8 mouse cellular contexts compared by ENCODE assay signal in genomic region chr9:50776162-50776760, GRCm38 (mm10). TPM values are rescaled to one million over a fixed set of nuclear protein-coding genes. Genes with fewer than 3 reads are reported as not detected.
DNase-seq lines count a peak whose midpoint lies in the region; ATAC-seq and TF ChIP-seq lines count a peak whose summit lies in the region.

No protein-coding gene starts in this region.

- no peak for DNase-seq in kidney, postnatal 4 days
- no peak for DNase-seq in right cerebral cortex, postnatal 14 days
- DNase-seq in cerebellum, adult 9-11 months, result no peak
- no peak for DNase-seq in gastrocnemius, postnatal 14 days

- peaks cover 44% of the 10 kb centered on the region for H3K36me3 ChIP-seq in kidney, embryonic 15.5 days
- peaks cover 11% of the 10 kb centered on the region for H3K36me3 ChIP-seq in hindbrain, embryonic 16.5 days (ENCODE audit: control insufficient read depth, insufficient read depth, low read length)
- peaks cover 14% of the 10 kb centered on the region for H3K36me3 ChIP-seq in midbrain, embryonic 16.5 days (ENCODE audit: control insufficient read depth, insufficient read depth, low read length)

- H3K27me3 ChIP-seq in kidney, embryonic 15.5 days, result no peaks in the 10 kb centered on the region
- no peaks in the 10 kb centered on the region for H3K27me3 ChIP-seq in hindbrain, embryonic 16.5 days (replicated peaks; ENCODE audit: control insufficient read depth, insufficient read depth, low read length)
- no peaks in the 10 kb centered on the region for H3K27me3 ChIP-seq in midbrain, embryonic 16.5 days (ENCODE audit: control insufficient read depth, insufficient read depth, low read depth, low read length)

- intact Hi-C loops in gastrocnemius, postnatal 14 days (cut with DNase I; ENCODE audit: low total_unique reads), result no loop called here

- no peak for ATAC-seq in kidney, embryonic 15.5 days (replicated peaks; ENCODE audit: low FRiP score)
- no peak for ATAC-seq in hindbrain, embryonic 16.5 days
- ATAC-seq in midbrain, embryonic 16.5 days, result no peak

- peaks cover 19% of the 10 kb centered on the region for H3K4me1 ChIP-seq in kidney, embryonic 15.5 days
- H3K4me1 ChIP-seq in cortical plate, adult 2 months (ENCODE audit: control insufficient read depth, insufficient read depth, low read length), result peaks cover 3% of the 10 kb centered on the region; the same call in 1 of the 2 replicates
- peaks cover 15% of the 10 kb centered on the region for H3K4me1 ChIP-seq in hindbrain, embryonic 16.5 days (ENCODE audit: control insufficient read depth, insufficient read depth, low read depth, low read length)
- peaks cover 19% of the 10 kb centered on the region for H3K4me1 ChIP-seq in midbrain, embryonic 16.5 days (ENCODE audit: control insufficient read depth, insufficient read depth, low read length)

- 55% methylated on average over 11 of the region's 11 CpGs for WGBS in kidney, embryonic 15.5 days
- WGBS in hindbrain, embryonic 16.5 days, result 61% methylated on average over 11 of the region's 11 CpGs
- WGBS in midbrain, embryonic 16.5 days, result 60% methylated on average over 11 of the region's 11 CpGs

- peak overlapping the region; percentile 90 for H3K4me2 ChIP-seq in kidney, embryonic 15.5 days
- H3K4me2 ChIP-seq in hindbrain, embryonic 16.5 days (ENCODE audit: low read length), result peak overlapping the region; percentile 86
- peak overlapping the region; percentile 75 for H3K4me2 ChIP-seq in midbrain, embryonic 16.5 days (ENCODE audit: low read length)

- H3K9me3 ChIP-seq in kidney, embryonic 15.5 days (replicated peaks), result no peaks in the 10 kb centered on the region
- H3K9me3 ChIP-seq in hindbrain, embryonic 16.5 days (ENCODE audit: control insufficient read depth, low read length), result no peaks in the 10 kb centered on the region
- no peaks in the 10 kb centered on the region for H3K9me3 ChIP-seq in midbrain, embryonic 16.5 days (replicated peaks; ENCODE audit: control insufficient read depth, low read length, poor library complexity, severe bottlenecking)

- H3K9ac ChIP-seq in kidney, embryonic 15.5 days, result peak overlapping the region; percentile 94
- peak overlapping the region; percentile 97 for H3K9ac ChIP-seq in hindbrain, embryonic 16.5 days (ENCODE audit: low read depth, low read length)
- H3K9ac ChIP-seq in midbrain, embryonic 16.5 days (ENCODE audit: low read depth, low read length), result peak overlapping the region; percentile 89

- H3K27ac ChIP-seq in kidney, embryonic 15.5 days, result no peak overlapping the region
- H3K27ac ChIP-seq in cortical plate, adult 2 months (ENCODE audit: insufficient read depth, low read length), result no peak overlapping the region
- H3K27ac ChIP-seq in hindbrain, embryonic 16.5 days (ENCODE audit: low read depth, low read length), result peak overlapping the region; percentile 95
- H3K27ac ChIP-seq in midbrain, embryonic 16.5 days (ENCODE audit: low read length), result peak overlapping the region; percentile 92

- peak overlapping the region; percentile 94 for H3K4me3 ChIP-seq in kidney, embryonic 15.5 days (replicated peaks)
- H3K4me3 ChIP-seq in cortical plate, adult 2 months (ENCODE audit: insufficient read depth, low read length), result peak overlapping the region; percentile 64
- H3K4me3 ChIP-seq in hindbrain, embryonic 16.5 days (ENCODE audit: low read length), result peak overlapping the region; percentile 95
- peak overlapping the region; percentile 82 for H3K4me3 ChIP-seq in midbrain, embryonic 16.5 days (ENCODE audit: low read depth, low read length)

- no peak for TF ChIP-seq CTCF in cortical plate, adult 2 months (IDR thresholded peaks at IDR 0.05; ENCODE audit: extremely low read depth, insufficient read depth, low read length)

- TF ChIP-seq POLR2A in cortical plate, adult 2 months (IDR thresholded peaks at IDR 0.05; ENCODE audit: extremely low read depth, insufficient read depth, low read length), result no peak

RNA-seq across cellular contexts. Expression of gene 1110032A03Rik, which starts 0.9 kb away (rescaled TPM):
- 30.1 and 35.0 TPM in 2 replicates for polyA plus RNA-seq in kidney, embryonic 15.5 days (2015; fragmentation: Nextera tagmentation; extraction: Ambion mirVana)
- 101 and 102 TPM in 2 replicates for polyA plus RNA-seq in cortical plate, adult 2 months (2012; rRNA removed)
- 57.7 and 61.7 TPM in 2 replicates for polyA plus RNA-seq in hindbrain, embryonic 16.5 days (2015; fragmentation: Nextera tagmentation; extraction: Ambion mirVana)
- 46.7 and 56.0 TPM in 2 replicates for polyA plus RNA-seq in midbrain, embryonic 16.5 days (2015; fragmentation: Nextera tagmentation; extraction: Ambion mirVana)
- total RNA-seq in gastrocnemius, postnatal 14 days (2021), result 10 to 100 TPM in 1 of 2 experiments, 1 to 10 TPM in 1; 7.9 to 11.9 TPM

RNA-seq across cellular contexts. Expression of gene Alg9, which starts 1.4 kb away (rescaled TPM):
- 35.6 and 35.9 TPM in 2 replicates for polyA plus RNA-seq in kidney, embryonic 15.5 days (2015; fragmentation: Nextera tagmentation; extraction: Ambion mirVana)
- polyA plus RNA-seq in cortical plate, adult 2 months (2012; rRNA removed), result 22.2 and 23.7 TPM in 2 replicates
- 57.9 and 65.7 TPM in 2 replicates for polyA plus RNA-seq in hindbrain, embryonic 16.5 days (2015; fragmentation: Nextera tagmentation; extraction: Ambion mirVana)
- polyA plus RNA-seq in midbrain, embryonic 16.5 days (2015; fragmentation: Nextera tagmentation; extraction: Ambion mirVana), result 57.2 and 61.5 TPM in 2 replicates
- 1 to 10 TPM; 7.1 to 8.6 TPM for total RNA-seq in gastrocnemius, postnatal 14 days (2021)

RNA-seq across cellular contexts. Expression of gene Fdxacb1, which starts 8.2 kb away (rescaled TPM):
- polyA plus RNA-seq in kidney, embryonic 15.5 days (2015; fragmentation: Nextera tagmentation; extraction: Ambion mirVana), result 10.9 and 11.7 TPM in 2 replicates
- polyA plus RNA-seq in cortical plate, adult 2 months (2012; rRNA removed), result 6.6 and 7.9 TPM in 2 replicates
- 10.7 and 11.1 TPM in 2 replicates for polyA plus RNA-seq in hindbrain, embryonic 16.5 days (2015; fragmentation: Nextera tagmentation; extraction: Ambion mirVana)
- polyA plus RNA-seq in midbrain, embryonic 16.5 days (2015; fragmentation: Nextera tagmentation; extraction: Ambion mirVana), result 10.7 and 11.7 TPM in 2 replicates
- total RNA-seq in gastrocnemius, postnatal 14 days (2021), result 1 to 10 TPM; 3.4 to 4.4 TPM

RNA-seq across cellular contexts. Expression of gene Hspb2, which starts 24.1 kb away (rescaled TPM):
- polyA plus RNA-seq in kidney, embryonic 15.5 days (2015; fragmentation: Nextera tagmentation; extraction: Ambion mirVana), result 8.1 and 10.5 TPM in 2 replicates
- polyA plus RNA-seq in cortical plate, adult 2 months (2012; rRNA removed), result 3.8 and 4.9 TPM in 2 replicates
- polyA plus RNA-seq in hindbrain, embryonic 16.5 days (2015; fragmentation: Nextera tagmentation; extraction: Ambion mirVana), result 1.1 and 5.2 TPM in 2 replicates
- 0.84 and 0.91 TPM in 2 replicates for polyA plus RNA-seq in midbrain, embryonic 16.5 days (2015; fragmentation: Nextera tagmentation; extraction: Ambion mirVana)
- 100 to 1,000 TPM; 130 to 134 TPM for total RNA-seq in gastrocnemius, postnatal 14 days (2021)

RNA-seq across cellular contexts. Expression of gene Cryab, which starts 25.1 kb away (rescaled TPM):
- polyA plus RNA-seq in kidney, embryonic 15.5 days (2015; fragmentation: Nextera tagmentation; extraction: Ambion mirVana), result 53.1 and 59.0 TPM in 2 replicates
- polyA plus RNA-seq in cortical plate, adult 2 months (2012; rRNA removed), result 267 and 331 TPM in 2 replicates
- polyA plus RNA-seq in hindbrain, embryonic 16.5 days (2015; fragmentation: Nextera tagmentation; extraction: Ambion mirVana), result 16.3 and 20.9 TPM in 2 replicates
- polyA plus RNA-seq in midbrain, embryonic 16.5 days (2015; fragmentation: Nextera tagmentation; extraction: Ambion mirVana), result 8.1 and 9.1 TPM in 2 replicates
- 100 to 1,000 TPM; 804 to 989 TPM for total RNA-seq in gastrocnemius, postnatal 14 days (2021)

Comparison
In these comparisons a context has a peak if more than half of its experiments do, and no peak if none do; other contexts are left out.
1. H3K27ac ChIP-seq: peak in hindbrain, embryonic 16.5 days (single experiment) and midbrain, embryonic 16.5 days (single experiment); none in kidney, embryonic 15.5 days (single experiment) and cortical plate, adult 2 months (single experiment).
2. Peak in every context shown above with its lines, with median percentiles within 50 percentile points of each other: H3K4me2 ChIP-seq, H3K4me3 ChIP-seq and H3K9ac ChIP-seq.